Mouse (Mus musculus): Measurements from ENCODE around the gene Msi2. TPM values are rescaled to one million over a fixed set of nuclear protein-coding genes. Genes with fewer than 3 reads are reported as not detected.

The Msi2 gene
- total RNA-seq, 1 experiment from 2014 or later = 189 TPM

- peak; percentile 77 for DNase-seq
These were observed 361.6 kb downstream of the Msi2 start for GRCm38 (mm10) chr11:88356598-88357290.

GRCm38 (mm10) chr11:88356016-88356415 lies 362.3 kb downstream of the Msi2 start:
- peak; percentile 64 for DNase-seq

DNA sequence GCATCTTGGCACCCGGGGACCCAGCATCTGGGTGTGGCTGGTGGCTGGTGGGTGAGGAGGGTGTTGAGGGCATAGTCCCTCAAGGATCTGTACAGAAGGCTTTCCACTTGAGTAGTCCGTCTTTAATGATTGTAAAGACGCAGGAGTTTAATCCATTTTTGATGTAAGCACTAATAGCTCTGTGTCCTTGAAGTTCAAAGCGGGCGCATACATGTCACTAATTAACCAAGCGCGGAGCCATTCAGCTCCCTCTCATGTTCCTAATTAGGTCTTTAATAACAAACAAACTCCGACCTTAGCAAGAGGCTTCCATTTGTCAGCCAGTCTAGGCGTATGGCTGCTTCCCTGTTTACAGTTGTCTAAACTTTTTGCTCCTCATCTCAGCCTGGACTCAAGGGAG lies 363.5 kb downstream of the Msi2 start:
- no peak for DNase-seq

DNA sequence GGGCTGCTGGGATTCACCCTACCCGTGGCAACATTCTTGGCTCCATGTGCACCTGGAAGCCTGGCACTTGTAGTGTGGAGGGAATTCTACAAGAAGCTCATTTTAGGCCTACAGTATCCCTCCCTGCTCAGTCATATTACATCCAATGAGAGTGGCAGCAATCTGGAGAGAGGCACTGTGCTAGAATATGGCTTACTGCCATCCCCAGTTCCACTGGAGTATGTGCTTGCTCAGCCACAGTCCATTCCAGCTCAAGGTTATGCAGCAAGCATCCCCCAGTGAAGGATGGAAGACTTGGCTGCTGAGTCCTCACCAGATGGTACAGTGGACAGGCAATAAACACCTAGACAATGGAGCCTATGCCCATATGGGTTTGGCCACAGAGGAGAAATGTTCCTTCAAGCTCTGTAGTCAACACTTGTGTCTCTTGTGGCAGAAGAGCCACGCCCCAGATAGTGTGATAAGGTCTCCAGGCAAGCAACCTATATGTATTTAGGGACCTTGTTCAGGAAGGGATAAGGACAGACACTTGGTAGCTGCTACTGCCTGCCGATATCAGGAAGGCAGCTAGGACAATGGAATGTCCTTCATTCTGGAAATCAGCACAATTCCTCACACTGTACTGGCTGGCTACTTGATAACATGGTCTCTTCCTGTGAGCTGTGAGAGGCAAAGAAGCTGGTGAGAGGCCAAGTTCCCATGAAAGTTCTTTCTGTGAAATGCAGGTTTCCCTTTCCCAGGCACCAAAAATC lies 366.4 kb downstream of the Msi2 start:
- no peak for DNase-seq

GRCm38 (mm10) chr11:88348690-88349089 lies 369.6 kb downstream of the Msi2 start:
- no peak for DNase-seq

DNA sequence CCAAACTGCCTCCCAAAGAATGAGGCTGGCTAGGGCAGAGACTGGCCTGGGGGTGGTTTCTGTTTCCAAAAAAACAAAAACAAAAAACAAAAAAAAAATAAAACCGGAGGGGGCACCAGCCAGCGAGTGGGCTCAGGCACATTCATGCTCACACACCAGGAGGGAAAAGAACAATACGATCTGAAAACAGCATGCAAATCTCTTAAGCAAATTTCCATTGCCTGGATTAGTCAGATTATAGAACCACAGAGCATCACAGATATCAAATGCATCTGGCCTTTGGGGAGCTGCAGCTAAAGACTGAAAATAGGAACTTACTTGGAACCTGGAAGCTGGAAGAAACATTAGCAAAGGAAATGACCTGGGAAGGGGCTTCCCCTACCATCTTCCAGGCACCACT lies 370.3 kb downstream of the Msi2 start:
- no peak for DNase-seq

DNA sequence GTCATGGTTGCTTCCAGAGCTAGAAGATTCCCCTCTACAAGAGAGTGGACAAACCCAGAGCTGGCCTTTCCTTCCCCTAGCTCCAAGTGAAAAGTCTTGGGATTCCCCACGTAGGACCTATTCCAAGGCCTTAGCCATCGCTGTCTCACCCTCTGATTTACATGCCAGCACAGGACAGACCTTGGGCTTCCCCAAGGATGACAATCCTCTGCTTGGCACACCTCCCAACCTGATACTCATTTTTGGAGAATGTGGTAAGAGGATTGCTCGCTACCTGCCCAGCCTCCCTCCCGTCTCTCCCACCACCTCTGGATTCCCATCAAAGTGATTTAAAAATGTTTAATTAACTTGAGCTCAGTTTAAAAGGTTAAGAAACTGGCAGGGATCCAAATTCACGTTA lies 372.2 kb downstream of the Msi2 start:
- peak; percentile 71 for DNase-seq

DNA sequence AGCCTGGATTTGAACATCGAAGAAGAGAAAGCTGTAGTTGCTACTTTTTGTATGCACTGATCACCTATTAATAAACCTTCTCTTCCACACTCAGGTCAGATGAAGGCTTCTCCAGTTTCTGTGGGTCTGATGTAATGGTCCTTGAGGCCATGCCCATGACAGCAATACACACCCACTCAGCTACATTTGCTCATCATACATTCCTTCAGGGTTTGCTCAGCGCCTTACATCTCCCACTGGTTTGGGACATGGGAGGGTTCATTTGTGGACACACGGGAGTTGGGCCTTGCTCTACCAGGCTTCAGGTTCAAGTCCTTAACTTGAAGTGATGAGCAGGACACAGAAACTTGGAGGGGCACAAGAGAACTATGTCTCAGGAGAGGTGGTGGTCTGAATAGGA lies 380.4 kb downstream of the Msi2 start:
- no peak for DNase-seq

DNA sequence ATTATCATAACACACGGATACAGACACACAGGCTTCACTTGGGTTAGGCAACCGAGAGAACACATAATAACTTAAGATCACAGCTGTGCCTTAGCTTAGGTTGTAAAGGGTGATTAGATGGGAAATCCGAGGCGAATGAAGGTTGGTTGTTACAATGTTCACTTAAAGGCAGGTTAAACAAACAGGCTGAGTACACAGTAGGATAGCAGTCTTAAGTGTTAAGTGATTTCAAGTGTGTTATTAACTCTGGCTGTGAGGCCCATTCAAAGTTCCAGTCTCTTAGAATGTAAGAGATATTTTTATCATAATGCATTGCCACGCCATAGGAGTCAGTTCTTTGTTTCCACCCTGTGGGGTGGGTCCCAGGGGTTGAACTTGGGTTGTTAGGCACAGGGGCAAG lies 383.4 kb downstream of the Msi2 start:
- DNase-seq = no peak

- DNase-seq = no peak
These were observed 385.9 kb downstream of the Msi2 start for GRCm38 (mm10) chr11:88332309-88332934.

GRCm38 (mm10) chr11:88331722-88332121 lies 386.6 kb downstream of the Msi2 start:
- no peak for DNase-seq

DNA sequence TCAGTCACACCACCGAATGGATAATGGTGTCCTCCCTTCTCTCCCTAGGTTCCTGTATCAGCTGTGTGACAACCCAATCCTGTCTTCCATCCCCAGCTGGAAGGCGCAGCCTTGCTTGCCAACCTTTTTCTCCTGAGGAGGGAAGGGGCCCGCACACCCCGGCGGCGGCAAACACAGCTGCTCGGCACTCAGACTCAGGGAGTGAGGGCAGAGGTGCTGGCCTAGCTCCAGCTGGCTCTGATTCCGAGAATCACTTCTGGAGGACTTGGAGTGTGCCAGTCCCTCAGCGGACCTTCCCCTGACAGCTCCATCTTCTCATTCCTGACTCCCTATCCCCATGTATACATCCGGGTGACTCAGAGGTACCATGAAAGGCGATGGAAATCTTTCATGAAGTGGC lies 387.5 kb downstream of the Msi2 start:
- peak; percentile 83 for DNase-seq

DNA sequence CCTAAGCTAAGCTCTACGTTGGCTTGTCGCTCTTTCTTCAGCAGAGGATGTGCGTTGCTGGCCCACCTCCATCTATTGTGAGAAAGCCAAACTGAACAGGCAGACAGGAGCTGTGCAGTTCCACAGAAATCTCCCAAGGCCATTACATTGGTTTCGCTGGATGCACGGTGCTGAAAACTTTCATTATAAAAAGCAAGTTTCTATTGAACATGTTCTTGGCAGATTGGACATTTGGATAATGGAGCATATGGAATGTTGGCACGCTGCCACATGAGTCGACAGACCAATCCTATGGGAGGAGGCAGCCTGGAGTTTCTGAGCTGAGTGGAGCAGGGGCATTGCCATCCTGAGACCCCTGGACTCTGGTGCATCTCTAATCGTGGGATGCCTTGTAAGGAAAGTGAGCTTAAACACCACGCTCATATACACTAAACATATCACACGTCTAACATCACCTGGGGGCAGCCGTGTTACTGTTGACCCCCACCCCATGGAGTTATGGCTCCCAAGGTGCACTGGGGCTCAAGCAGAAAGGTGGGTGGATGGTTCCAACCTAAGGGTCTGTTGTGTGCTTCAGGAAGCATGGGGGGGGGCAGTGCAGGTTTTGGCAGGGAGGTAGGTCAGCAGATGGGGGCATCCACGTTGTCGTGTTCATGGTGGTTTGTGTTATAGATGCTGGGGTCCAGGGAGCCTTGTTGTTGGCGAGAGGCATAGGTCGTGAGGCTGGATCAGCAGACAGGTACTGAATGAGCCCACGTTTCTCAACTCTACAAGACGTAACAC lies 389.3 kb downstream of the Msi2 start:
- DNase-seq = no peak

- no peak for DNase-seq
These were observed 391.3 kb downstream of the Msi2 start for GRCm38 (mm10) chr11:88327016-88327415.

GRCm38 (mm10) chr11:88318850-88319249 lies 399.5 kb downstream of the Msi2 start:
- DNase-seq = no peak

DNA sequence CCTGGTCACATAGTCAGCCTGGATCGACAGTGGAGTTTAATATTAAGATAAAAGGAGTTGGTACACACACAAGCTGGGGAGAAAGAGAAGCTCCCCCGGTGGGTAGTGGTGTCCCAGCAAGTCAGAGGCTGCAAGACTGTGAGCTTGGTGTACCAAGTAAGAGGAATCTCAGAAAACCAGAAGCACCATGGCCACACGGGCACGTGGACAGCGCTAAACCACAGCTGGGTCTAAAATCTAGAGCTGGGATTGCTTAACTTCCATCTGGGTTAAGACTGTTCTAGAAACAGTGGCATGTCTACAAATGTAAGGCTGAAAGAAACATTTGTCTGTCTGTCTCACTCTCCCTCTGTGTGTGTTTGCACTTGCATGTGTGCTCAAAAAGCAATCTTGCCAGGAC lies 402.9 kb downstream of the Msi2 start:
- no peak for DNase-seq

DNA sequence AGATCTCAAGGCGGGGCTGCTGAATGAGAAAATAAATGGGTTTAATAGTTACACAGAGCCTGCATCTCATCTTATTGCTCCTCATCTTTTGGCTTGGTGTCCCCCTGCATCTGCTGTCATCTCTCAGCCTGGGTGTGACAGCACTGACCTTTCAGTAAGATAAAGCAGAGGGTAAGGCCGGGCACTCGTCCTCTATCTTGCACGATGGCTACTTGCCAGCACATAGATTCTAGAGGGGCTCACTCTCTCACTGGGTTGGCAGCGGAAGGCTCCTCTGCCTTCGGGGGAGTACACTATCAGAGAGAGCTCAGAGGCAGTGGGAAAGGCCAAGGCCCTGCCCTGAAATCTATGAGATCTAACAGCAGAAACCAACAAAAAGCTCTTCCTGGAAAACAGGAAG lies 403.8 kb downstream of the Msi2 start:
- DNase-seq = peak; percentile 11

- DNase-seq = peak; percentile 31
These were observed 404.8 kb downstream of the Msi2 start for GRCm38 (mm10) chr11:88313512-88313911.

GRCm38 (mm10) chr11:88311606-88312005 lies 406.7 kb downstream of the Msi2 start:
- DNase-seq = no peak

DNA sequence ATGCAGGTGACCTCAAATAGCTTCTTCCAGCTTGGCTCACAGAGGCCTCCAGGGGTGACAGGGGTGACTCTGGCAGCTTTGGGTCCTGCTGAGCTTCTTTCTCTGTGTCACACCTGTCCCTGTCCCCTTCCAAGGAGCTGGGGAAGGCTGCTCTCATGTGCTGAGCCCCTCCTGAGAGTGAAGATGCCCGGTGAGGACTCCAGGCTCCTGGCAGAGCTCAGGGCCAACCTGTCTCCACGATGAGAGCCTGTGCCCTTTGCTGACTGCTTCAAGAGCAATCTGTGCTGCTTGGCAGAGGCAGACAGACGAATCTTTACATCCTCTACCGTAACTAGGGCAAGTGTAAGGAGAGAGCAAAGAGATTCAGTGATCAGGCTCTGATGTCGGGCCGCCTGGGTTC lies 407.5 kb downstream of the Msi2 start:
- DNase-seq = no peak

- DNase-seq = no peak
These were observed 409.1 kb downstream of the Msi2 start for GRCm38 (mm10) chr11:88309059-88309700.
